ENCODE assay signal across 17 mouse cellular contexts in genomic region chr17:81654548-81654947, GRCm38 (mm10).
"Had no signal": no experiment of that assay in that cellular context is flagged by ENCODE, and none has a peak within 500 bp of the region (broad histone marks: within the 10 kb centered on the region; RNA-seq: fewer than 3 reads in every experiment).

No protein-coding gene starts in this region.

- ATAC-seq: midbrain, embryonic 16.5 days had no signal

- H3K4me1 ChIP-seq: liver, embryonic 15.5 days had no signal

- H3K36me3 ChIP-seq: liver, embryonic 15.5 days; neural tube, embryonic 13.5 days had no signal

- H3K9me3 ChIP-seq: liver, embryonic 15.5 days; megakaryocyte, embryonic 14.5 days; neural tube, embryonic 13.5 days had no signal

- H3K27ac ChIP-seq: layer of hippocampus, adult 2 months; liver, embryonic 15.5 days; macrophage; neural tube, embryonic 13.5 days had no signal

- H3K4me3 ChIP-seq: layer of hippocampus, adult 2 months; liver, embryonic 15.5 days; megakaryocyte, embryonic 14.5 days; neural tube, embryonic 13.5 days had no signal

- H3K4me2 ChIP-seq: liver, embryonic 11.5 days; liver, embryonic 15.5 days; midbrain, embryonic 11.5 days; neural tube, embryonic 13.5 days had no signal

- H3K9ac ChIP-seq: liver, embryonic 15.5 days; neural tube, embryonic 13.5 days had no signal

- H3K27me3 ChIP-seq: liver, embryonic 15.5 days; megakaryocyte, embryonic 14.5 days; neural tube, embryonic 13.5 days had no signal

- DNase-seq: kidney, adult 11 months; kidney, adult 9 months; kidney, postnatal 10 days; kidney, postnatal 4 days; retina, postnatal 1 day; right cerebral cortex, postnatal 4 days; spleen, adult 18-20 months; thymus, adult 18-20 months; thymus, postnatal 14 days had no signal
